Mouse (Mus musculus) cortical plate, adult 2 months (tissue): Measurements from ENCODE around the gene Cmya5. TPM values are rescaled to one million over a fixed set of nuclear protein-coding genes. Genes with fewer than 3 reads are reported as not detected.
A peak's percentile ranks its signal among the peaks of the same experiment; 100 is the strongest.

Experiments used
- H3K27ac ChIP-seq: fragments of 200-500 bp; 2 replicates; pipeline ENCODE4 v1.5.1; 2012; ENCODE audit warnings: low read length, control low read depth, inconsistent platforms; ENCODE audit not compliant: insufficient read depth
- H3K4me1 ChIP-seq: fragments of 200-500 bp; 2 replicates; pipeline ENCODE4 v1.6.1; 2011; ENCODE audit warnings: low read length; ENCODE audit not compliant: control insufficient read depth, insufficient read depth
- H3K4me3 ChIP-seq: fragments of 200-500 bp; 2 replicates; pipeline ENCODE4 v1.5.1; 2011; ENCODE audit warnings: mild to moderate bottlenecking, low read length, control low read depth; ENCODE audit not compliant: insufficient read depth
- CTCF ChIP-seq: fragments of 200-500 bp; IDR thresholded peaks from 2 replicates; pipeline ENCODE4 v1.5.1; 2011; ENCODE audit warnings: mild to moderate bottlenecking, control low read depth, low read length; ENCODE audit not compliant: insufficient read depth; ENCODE audit errors: extremely low read depth
- POLR2A ChIP-seq: fragments of 200-500 bp; IDR thresholded peaks from 2 replicates; pipeline ENCODE4 v1.6.1; 2011; ENCODE audit warnings: mild to moderate bottlenecking, low read length, control low read depth; ENCODE audit not compliant: insufficient read depth; ENCODE audit errors: extremely low read depth
- polyA plus RNA-seq: library from polyadenylated mRNA; depleted of rRNA; stranded (reverse); fragments of >200 nt; gene quantifications from 2 replicates; pipeline ENCODE4 v1.2.3, GENCODE M21; 2012

Gene Cmya5
- polyA plus RNA-seq, 1 experiment: 1.3 TPM

GRCm38 (mm10) chr13:93128961-93129360, 15.6 kb downstream of the Cmya5 start:
- no peak for TF ChIP-seq CTCF
- TF ChIP-seq POLR2A: no peak
- H3K27ac ChIP-seq: 0 out of 2 replicates have a peak overlapping the region, but pooled peaks have one; percentile 17
- no peak overlapping the region for H3K4me3 ChIP-seq
- peaks cover 5% of the 10 kb centered on the region; the same call in 1 of the 2 replicates for H3K4me1 ChIP-seq

GRCm38 (mm10) chr13:93128111-93128860, 16.2 kb downstream of the Cmya5 start:
- Histone ChIP-seq H3K27ac (peak overlapping the region; percentile 13; the same call in 1 of the 2 replicates), H3K4me3 (no peak overlapping the region), H3K4me1 (peaks cover 5% of the 10 kb centered on the region; the same call in 1 of the 2 replicates)
- TF ChIP-seq CTCF (no peak), POLR2A (no peak)

- no peak overlapping the region for H3K27ac ChIP-seq
- no peak for TF ChIP-seq CTCF
- no peak for TF ChIP-seq POLR2A
- no peaks in the 10 kb centered on the region for H3K4me1 ChIP-seq
- no peak overlapping the region for H3K4me3 ChIP-seq
Observed at GRCm38 (mm10) chr13:93122321-93122720, 22.2 kb downstream of the Cmya5 start.

GRCm38 (mm10) chr13:93117241-93117640, 27.3 kb downstream of the Cmya5 start:
- Histone ChIP-seq H3K27ac (no peak overlapping the region), H3K4me3 (no peak overlapping the region), H3K4me1 (no peaks in the 10 kb centered on the region)
- TF ChIP-seq POLR2A: no peak

GRCm38 (mm10) chr13:93102340-93103090, 42.0 kb downstream of the Cmya5 start:
- H3K27ac ChIP-seq: no peak overlapping the region
- no peak overlapping the region for H3K4me3 ChIP-seq
- H3K4me1 ChIP-seq: no peaks in the 10 kb centered on the region; the same call in 1 of the 2 replicates
- TF ChIP-seq POLR2A (no peak), CTCF (no peak)

GRCm38 (mm10) chr13:93098596-93098995, 45.9 kb downstream of the Cmya5 start:
- TF ChIP-seq CTCF: no peak
- no peak for TF ChIP-seq POLR2A
- H3K4me3 ChIP-seq: no peak overlapping the region
- peaks cover 5% of the 10 kb centered on the region; the same call in 1 of the 2 replicates for H3K4me1 ChIP-seq
- no peak overlapping the region for H3K27ac ChIP-seq

GRCm38 (mm10) chr13:93096643-93097042, 47.9 kb downstream of the Cmya5 start:
- TF ChIP-seq CTCF (no peak), POLR2A (no peak)
- Histone ChIP-seq H3K4me1 (peaks cover 5% of the 10 kb centered on the region; the same call in 1 of the 2 replicates), H3K4me3 (no peak overlapping the region), H3K27ac (no peak overlapping the region)

GRCm38 (mm10) chr13:93095097-93095791, 49.3 kb downstream of the Cmya5 start:
- Histone ChIP-seq H3K4me3 (no peak overlapping the region), H3K4me1 (peaks cover 5% of the 10 kb centered on the region; the same call in 1 of the 2 replicates), H3K27ac (no peak overlapping the region)
- TF ChIP-seq POLR2A: no peak
- no peak for TF ChIP-seq CTCF

GRCm38 (mm10) chr13:93094204-93094935, 50.2 kb downstream of the Cmya5 start:
- no peak overlapping the region for H3K4me3 ChIP-seq
- H3K27ac ChIP-seq: no peak overlapping the region; the same call in 1 of the 2 replicates
- no peak for TF ChIP-seq POLR2A
- no peak for TF ChIP-seq CTCF
- peaks cover 5% of the 10 kb centered on the region; the same call in 1 of the 2 replicates for H3K4me1 ChIP-seq
